Mouse (Mus musculus): Measurements from ENCODE around the gene Gnl1. TPM values are rescaled to one million over a fixed set of nuclear protein-coding genes. Genes with fewer than 3 reads are reported as not detected.

The Gnl1 gene
- polyA plus RNA-seq, 1 experiment from 2014 or later: 24.9 TPM

Other genes starting within 250 kb of the Gnl1 start
- gene Ier3, start 158.2 kb upstream of the Gnl1 start, polyA plus RNA-seq (2018): 20.7 to 61.5 TPM (median 37.3 TPM) in 3 replicates
- gene Flot1, start 156.6 kb upstream of the Gnl1 start, polyA plus RNA-seq (2018): 42.9 to 64.8 TPM (median 56.1 TPM) in 3 replicates
- gene Tubb5, start 141.5 kb upstream of the Gnl1 start, polyA plus RNA-seq (2018): 187 to 603 TPM (median 205 TPM) in 3 replicates
- 12.5 to 32.8 TPM (median 22.9 TPM) in 3 replicates for gene Mdc1, start 138.3 kb upstream of the Gnl1 start, polyA plus RNA-seq (2018)
- gene Nrm, start 118.5 kb upstream of the Gnl1 start, polyA plus RNA-seq (2018): 5.9 to 14.4 TPM (median 6.8 TPM) in 3 replicates
- gene Ppp1r18, start 114.3 kb upstream of the Gnl1 start, polyA plus RNA-seq (2018): 166 to 235 TPM (median 189 TPM) in 3 replicates
- gene Dhx16, start 100.0 kb upstream of the Gnl1 start, polyA plus RNA-seq (2018): 19.3 to 24.2 TPM (median 19.8 TPM) in 3 replicates
- 26.7 to 32.7 TPM (median 27.9 TPM) in 3 replicates for gene 2310061I04Rik, start 82.4 kb upstream of the Gnl1 start, polyA plus RNA-seq (2018)
- 3.8 to 11.5 TPM (median 6.7 TPM) in 3 replicates for gene Atat1, start 69.8 kb upstream of the Gnl1 start, polyA plus RNA-seq (2018)
- gene Mrps18b, start 63.5 kb upstream of the Gnl1 start, polyA plus RNA-seq (2018): 31.2 to 75.1 TPM (median 49.9 TPM) in 3 replicates
- gene Ppp1r10, start 63.4 kb upstream of the Gnl1 start, polyA plus RNA-seq (2018): 27.4 to 97.8 TPM (median 35.0 TPM) in 3 replicates
- 65.4 to 217 TPM (median 77.6 TPM) in 3 replicates for gene Abcf1, start 10.1 kb upstream of the Gnl1 start, polyA plus RNA-seq (2018)
- 8.8 to 13.9 TPM (median 9.5 TPM) in 3 replicates for gene Prr3, start 385 bp downstream of the Gnl1 start, polyA plus RNA-seq (2018)
- gene H2-T24, start 40.7 kb downstream of the Gnl1 start, polyA plus RNA-seq (2018): 34.5 to 71.7 TPM (median 59.9 TPM) in 3 replicates
- 196 to 602 TPM (median 274 TPM) in 3 replicates for gene H2-T23, start 53.0 kb downstream of the Gnl1 start, polyA plus RNA-seq (2018)
- 56.5 to 198 TPM (median 94.0 TPM) in 3 replicates for gene H2-T22, start 62.9 kb downstream of the Gnl1 start, polyA plus RNA-seq (2018)
- gene Gm6034, start 63.1 kb downstream of the Gnl1 start, polyA plus RNA-seq (2018): not detected in 3 replicates
- gene Gm11127, start 78.5 kb downstream of the Gnl1 start, polyA plus RNA-seq (2018): 0.16 to 0.64 TPM (median 0.34 TPM) in 3 replicates
- 0.22 to 0.67 TPM in 2 of 3 replicates, not detected in the other for gene Gm19684, start 141.8 kb downstream of the Gnl1 start, polyA plus RNA-seq (2018)
- not detected in 3 replicates for gene Gm7030, start 149.6 kb downstream of the Gnl1 start, polyA plus RNA-seq (2018)
- gene Gm8909, start 188.7 kb downstream of the Gnl1 start, polyA plus RNA-seq (2018): not detected in 3 replicates
- gene H2-T3, start 210.4 kb downstream of the Gnl1 start, polyA plus RNA-seq (2018): not detected in 3 replicates

All from macrophage (primary cell).